Mouse (Mus musculus): ENCODE results near the gene Crlf1. TPM values are rescaled to one million over a fixed set of nuclear protein-coding genes. Genes with fewer than 3 reads are reported as not detected.
A peak's percentile ranks its signal among the peaks of the same experiment; 100 is the strongest.

Gene Crlf1
- polyA plus RNA-seq, 1 experiment from 2014 or later: 159 TPM

GRCm38 (mm10) chr8:70529299-70529698 is 36.3 kb downstream of the Crlf1 start:
- no peak for ATAC-seq (ENCODE audit: insufficient number of reproducible peaks, insufficient read depth, low FRiP score, low TSS enrichment, low read depth)
- Histone ChIP-seq H3K4me2 (peak overlapping the region; percentile 11; the same call in 1 of the 2 replicates), H3K36me3 (peaks cover 52% of the 10 kb centered on the region), H3K27me3 (no peaks in the 10 kb centered on the region), H3K4me1 (peaks cover 27% of the 10 kb centered on the region), H3K27ac (no peak overlapping the region), H3K9me3 (no peaks in the 10 kb centered on the region), H3K9ac (peak overlapping the region; percentile 44; the same call in 1 of the 2 replicates), H3K4me3 (0 out of 2 replicates have a peak overlapping the region, but pooled peaks have one; percentile 6)
- WGBS: 83% methylated on average over 5 of the region's 5 CpGs

GRCm38 (mm10) chr8:70529741-70530161 is 36.8 kb downstream of the Crlf1 start:
- 94% methylated on average over 3 of the region's 3 CpGs for WGBS

GRCm38 (mm10) chr8:70530314-70530713 is 37.4 kb downstream of the Crlf1 start:
- Histone ChIP-seq H3K27me3 (no peaks in the 10 kb centered on the region), H3K27ac (no peak overlapping the region), H3K9me3 (no peaks in the 10 kb centered on the region), H3K4me1 (peaks cover 27% of the 10 kb centered on the region), H3K9ac (no peak overlapping the region), H3K36me3 (peaks cover 62% of the 10 kb centered on the region), H3K4me3 (no peak overlapping the region), H3K4me2 (no peak overlapping the region)
- ATAC-seq (ENCODE audit: insufficient number of reproducible peaks, insufficient read depth, low FRiP score, low TSS enrichment, low read depth): no peak
- 89% methylated on average over 2 of the region's 2 CpGs for WGBS

More at GRCm38 (mm10) chr8:70529741-70530161, 36.8 kb downstream of the Crlf1 start:
- peaks cover 27% of the 10 kb centered on the region for H3K4me1 ChIP-seq
- H3K9me3 ChIP-seq: no peaks in the 10 kb centered on the region
- no peak overlapping the region for H3K27ac ChIP-seq
- no peaks in the 10 kb centered on the region for H3K27me3 ChIP-seq
- H3K36me3 ChIP-seq: peaks cover 56% of the 10 kb centered on the region
- no peak overlapping the region for H3K9ac ChIP-seq
- no peak overlapping the region for H3K4me3 ChIP-seq
- no peak overlapping the region for H3K4me2 ChIP-seq
- no peak for ATAC-seq (ENCODE audit: insufficient number of reproducible peaks, insufficient read depth, low FRiP score, low TSS enrichment, low read depth)

- no peak overlapping the region for H3K9ac ChIP-seq
- no peak overlapping the region for H3K27ac ChIP-seq
- no peak for ATAC-seq (ENCODE audit: insufficient number of reproducible peaks, insufficient read depth, low FRiP score, low TSS enrichment, low read depth)
- peaks cover 83% of the 10 kb centered on the region for H3K36me3 ChIP-seq
- 89% methylated on average over 12 of the region's 12 CpGs for WGBS
- H3K9me3 ChIP-seq: no peaks in the 10 kb centered on the region
- peaks cover 11% of the 10 kb centered on the region for H3K4me1 ChIP-seq
- no peak overlapping the region for H3K4me2 ChIP-seq
- no peak overlapping the region for H3K4me3 ChIP-seq
- no peaks in the 10 kb centered on the region for H3K27me3 ChIP-seq
Measured at GRCm38 (mm10) chr8:70534281-70534680, 41.3 kb downstream of the Crlf1 start.

- no peak overlapping the region for H3K9ac ChIP-seq
- peaks cover 74% of the 10 kb centered on the region for H3K36me3 ChIP-seq
- H3K4me2 ChIP-seq: no peak overlapping the region
- WGBS: 96% methylated on average over 3 of the region's 3 CpGs
- H3K4me1 ChIP-seq: peaks cover 8% of the 10 kb centered on the region
- H3K27ac ChIP-seq: no peak overlapping the region
- no peak for ATAC-seq (ENCODE audit: insufficient number of reproducible peaks, insufficient read depth, low FRiP score, low TSS enrichment, low read depth)
- no peak overlapping the region for H3K4me3 ChIP-seq
- no peaks in the 10 kb centered on the region for H3K27me3 ChIP-seq
- no peaks in the 10 kb centered on the region for H3K9me3 ChIP-seq
Measured at GRCm38 (mm10) chr8:70535221-70535620, 42.3 kb downstream of the Crlf1 start.

GRCm38 (mm10) chr8:70535701-70536100 is 42.7 kb downstream of the Crlf1 start:
- WGBS: 89% methylated on average over 2 of the region's 2 CpGs
- Histone ChIP-seq H3K4me3 (no peak overlapping the region), H3K36me3 (peaks cover 69% of the 10 kb centered on the region), H3K9ac (no peak overlapping the region), H3K27ac (no peak overlapping the region), H3K4me2 (no peak overlapping the region), H3K27me3 (no peaks in the 10 kb centered on the region), H3K9me3 (no peaks in the 10 kb centered on the region), H3K4me1 (peaks cover 13% of the 10 kb centered on the region)
- ATAC-seq (ENCODE audit: insufficient number of reproducible peaks, insufficient read depth, low FRiP score, low TSS enrichment, low read depth): no peak

- peaks cover 45% of the 10 kb centered on the region for H3K36me3 ChIP-seq
Measured at GRCm38 (mm10) chr8:70538024-70538579, 45.1 kb downstream of the Crlf1 start.

GRCm38 (mm10) chr8:70538633-70539076 is 45.7 kb downstream of the Crlf1 start:
- Histone ChIP-seq H3K9ac (peak overlapping the region; percentile 93), H3K27ac (peak overlapping the region; percentile 92), H3K4me3 (peak overlapping the region; percentile 81), H3K4me1 (peaks cover 32% of the 10 kb centered on the region), H3K27me3 (no peaks in the 10 kb centered on the region), H3K36me3 (peaks cover 40% of the 10 kb centered on the region), H3K4me2 (peak overlapping the region; percentile 96), H3K9me3 (no peaks in the 10 kb centered on the region)
- peak; percentile 81 for ATAC-seq (ENCODE audit: insufficient number of reproducible peaks, insufficient read depth, low FRiP score, low TSS enrichment, low read depth)
- WGBS: under 1% methylated on average over 32 of the region's 32 CpGs

More at GRCm38 (mm10) chr8:70538024-70538579, 45.1 kb downstream of the Crlf1 start:
- Histone ChIP-seq H3K27me3 (no peaks in the 10 kb centered on the region), H3K9me3 (no peaks in the 10 kb centered on the region), H3K27ac (peak overlapping the region; percentile 92), H3K4me2 (peak overlapping the region; percentile 96), H3K4me1 (peaks cover 27% of the 10 kb centered on the region), H3K4me3 (peak overlapping the region; percentile 81), H3K9ac (peak overlapping the region; percentile 93)
- WGBS: 13% methylated on average over 24 of the region's 24 CpGs
- no peak for ATAC-seq (ENCODE audit: insufficient number of reproducible peaks, insufficient read depth, low FRiP score, low TSS enrichment, low read depth)

- peak; percentile 89 for ATAC-seq (ENCODE audit: insufficient number of reproducible peaks, insufficient read depth, low FRiP score, low TSS enrichment, low read depth)
- peaks cover 34% of the 10 kb centered on the region for H3K36me3 ChIP-seq
- H3K4me1 ChIP-seq: peaks cover 35% of the 10 kb centered on the region
- WGBS: under 1% methylated on average over 58 of the region's 58 CpGs
- peak within 1 kb of the TSS; percentile 81 for H3K4me3 ChIP-seq
- H3K4me2 ChIP-seq: peak within 1 kb of the TSS; percentile 96
- H3K27me3 ChIP-seq: no peaks in the 10 kb centered on the region
- peak within 1 kb of the TSS; percentile 93 for H3K9ac ChIP-seq
- H3K27ac ChIP-seq: peak within 1 kb of the TSS; percentile 92
- no peaks in the 10 kb centered on the region for H3K9me3 ChIP-seq
Measured at GRCm38 (mm10) chr8:70539077-70539813, 46.3 kb downstream of the Crlf1 start, which contains the start of gene Ell. Gene Ell, plus strand, starts transcription at chr8:70539457.

GRCm38 (mm10) chr8:70540013-70540506 is 47.1 kb downstream of the Crlf1 start:
- 5% methylated on average over 4 of the region's 4 CpGs for WGBS
- Histone ChIP-seq H3K4me1 (peaks cover 35% of the 10 kb centered on the region), H3K27me3 (no peaks in the 10 kb centered on the region), H3K4me3 (peak overlapping the region; percentile 81), H3K9ac (peak overlapping the region; percentile 93), H3K36me3 (peaks cover 28% of the 10 kb centered on the region), H3K9me3 (no peaks in the 10 kb centered on the region), H3K27ac (peak overlapping the region; percentile 92), H3K4me2 (peak overlapping the region; percentile 96)
- no peak for ATAC-seq (ENCODE audit: insufficient number of reproducible peaks, insufficient read depth, low FRiP score, low TSS enrichment, low read depth)

- no peaks in the 10 kb centered on the region for H3K9me3 ChIP-seq
- no peaks in the 10 kb centered on the region for H3K27me3 ChIP-seq
- peaks cover 25% of the 10 kb centered on the region for H3K36me3 ChIP-seq
- peak overlapping the region; percentile 96 for H3K4me2 ChIP-seq
- H3K9ac ChIP-seq: peak overlapping the region; percentile 93
- H3K27ac ChIP-seq: peak overlapping the region; percentile 92; the same call in 1 of the 2 replicates
- ATAC-seq (ENCODE audit: insufficient number of reproducible peaks, insufficient read depth, low FRiP score, low TSS enrichment, low read depth): no peak
- WGBS: 42% methylated on average over 7 of the region's 7 CpGs
- H3K4me3 ChIP-seq: peak overlapping the region; percentile 81
- peaks cover 35% of the 10 kb centered on the region for H3K4me1 ChIP-seq
Measured at GRCm38 (mm10) chr8:70540507-70541071, 47.6 kb downstream of the Crlf1 start.
